Mouse (Mus musculus) midbrain, embryonic 10.5 days (tissue): ENCODE results near the gene Abca4. TPM values are rescaled to one million over a fixed set of nuclear protein-coding genes. Genes with fewer than 3 reads are reported as not detected.
A peak's percentile ranks its signal among the peaks of the same experiment; 100 is the strongest.

ENCODE experiments used
- DNase-seq: peaks from one replicate; pipeline ENCODE4 v3.0.0-alpha.2; 2017; ENCODE audit warnings: low spot score
- H3K27ac ChIP-seq: fragments of 300-500 bp; sonication (generic); replicated peaks from 2 replicates; pipeline ENCODE4 v1.5.1; 2016; ENCODE audit warnings: mild to moderate bottlenecking
- H3K27me3 ChIP-seq: fragments of 300-500 bp; sonication (generic); 2 replicates; pipeline ENCODE4 v1.6.1; 2016; ENCODE audit warnings: low read depth, mild to moderate bottlenecking; ENCODE audit not compliant: poor library complexity, severe bottlenecking
- H3K36me3 ChIP-seq: fragments of 300-500 bp; sonication (generic); 2 replicates; pipeline ENCODE4 v1.6.1; 2016; ENCODE audit warnings: mild to moderate bottlenecking, moderate library complexity
- H3K4me1 ChIP-seq: fragments of 300-500 bp; sonication (generic); 2 replicates; pipeline ENCODE4 v1.6.1; 2016
- H3K4me3 ChIP-seq: fragments of 300-500 bp; sonication (generic); 2 replicates; pipeline ENCODE4 v1.5.1; 2016; ENCODE audit warnings: mild to moderate bottlenecking, moderate library complexity
- H3K9me3 ChIP-seq: fragments of 300-500 bp; sonication (generic); replicated peaks from 2 replicates; pipeline ENCODE4 v1.6.1; 2016; ENCODE audit warnings: mild to moderate bottlenecking
- WGBS: fragments of 180-500 bp; shearing (Covaris S2); methylation state at CpG from one replicate; pipeline ENCODE4 v1.1.7; 2016; 5-methylcytosine and 5-hydroxymethylcytosine counted together
- polyA plus RNA-seq: library from polyadenylated mRNA; unstranded; fragments of >200 nt; fragmentation: Nextera tagmentation; extraction: Ambion mirVana; gene quantifications from 2 replicates; pipeline ENCODE4 v1.2.1, GENCODE M21; 2016

Gene Abca4
- polyA plus RNA-seq, 1 experiment from 2014 or later: 2.6 TPM

GRCm38 (mm10) chr3:122200017-122200416 is 155.8 kb downstream of the Abca4 start:
- 89% methylated on average over 5 of the region's 5 CpGs for WGBS
- Histone ChIP-seq H3K36me3 (no peaks in the 10 kb centered on the region), H3K4me1 (peaks cover 25% of the 10 kb centered on the region), H3K27me3 (no peaks in the 10 kb centered on the region), H3K27ac (no peak overlapping the region), H3K9me3 (no peaks in the 10 kb centered on the region), H3K4me3 (no peak overlapping the region)
- no peak for DNase-seq

GRCm38 (mm10) chr3:122200447-122200846 is 156.2 kb downstream of the Abca4 start:
- WGBS: 77% methylated on average over 5 of the region's 5 CpGs
- no peaks in the 10 kb centered on the region for H3K36me3 ChIP-seq
- no peak for DNase-seq

GRCm38 (mm10) chr3:122202307-122202732 is 158.1 kb downstream of the Abca4 start:
- Histone ChIP-seq H3K27ac (peak overlapping the region; percentile 50), H3K27me3 (no peaks in the 10 kb centered on the region), H3K36me3 (no peaks in the 10 kb centered on the region), H3K9me3 (no peaks in the 10 kb centered on the region), H3K4me1 (peaks cover 30% of the 10 kb centered on the region), H3K4me3 (0 out of 2 replicates have a peak overlapping the region, but pooled peaks have one; percentile 2)
- WGBS: 9% methylated on average over 5 of the region's 5 CpGs
- DNase-seq: peak; percentile 32

More at GRCm38 (mm10) chr3:122200447-122200846, 156.2 kb downstream of the Abca4 start:
- H3K27me3 ChIP-seq: no peaks in the 10 kb centered on the region
- H3K4me3 ChIP-seq: no peak overlapping the region
- H3K9me3 ChIP-seq: no peaks in the 10 kb centered on the region
- no peak overlapping the region for H3K27ac ChIP-seq
- peaks cover 25% of the 10 kb centered on the region for H3K4me1 ChIP-seq

DNA sequence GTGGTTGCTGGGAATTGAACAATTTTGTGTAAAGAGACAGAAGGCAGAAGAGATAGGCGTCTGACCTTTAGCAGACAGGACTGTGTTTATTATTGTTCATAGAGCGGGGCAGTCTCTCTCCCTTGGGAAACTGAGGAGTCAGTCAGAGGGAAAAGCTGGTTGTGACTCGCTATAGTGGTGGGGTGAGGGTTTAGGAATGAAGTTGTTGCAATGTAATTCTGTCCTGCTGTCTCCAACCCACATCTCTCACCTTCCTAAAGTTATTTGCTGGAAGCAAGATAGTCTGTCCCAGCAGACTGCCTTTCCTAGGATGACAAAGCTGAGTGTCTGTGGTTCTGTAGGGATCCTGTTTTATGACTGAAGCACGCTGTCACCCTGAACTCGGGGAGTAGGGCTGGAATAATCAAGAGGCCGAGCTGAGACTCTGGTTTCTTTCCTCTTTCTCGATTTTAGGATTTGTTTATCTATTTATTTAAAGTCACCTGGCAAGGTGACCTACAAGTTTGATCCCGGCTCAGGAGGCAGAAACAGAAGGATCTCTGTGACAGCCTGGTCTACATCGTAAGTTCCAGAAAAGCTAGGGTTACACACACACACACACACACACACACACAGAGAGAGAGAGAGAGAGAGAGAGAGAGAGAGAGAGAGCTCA is 159.6 kb downstream of the Abca4 start:
- 87% methylated on average over 9 of the region's 9 CpGs for WGBS
- Histone ChIP-seq H3K9me3 (no peaks in the 10 kb centered on the region), H3K27me3 (no peaks in the 10 kb centered on the region), H3K27ac (no peak overlapping the region), H3K4me1 (peaks cover 30% of the 10 kb centered on the region), H3K4me3 (no peak overlapping the region), H3K36me3 (no peaks in the 10 kb centered on the region)
- no peak for DNase-seq

- no peak overlapping the region for H3K27ac ChIP-seq
- DNase-seq: no peak
These were observed 161.5 kb downstream of the Abca4 start for GRCm38 (mm10) chr3:122205753-122206152.

GRCm38 (mm10) chr3:122206279-122207070 is 162.2 kb downstream of the Abca4 start:
- Histone ChIP-seq H3K9me3 (no peaks in the 10 kb centered on the region), H3K27ac (no peak overlapping the region), H3K36me3 (no peaks in the 10 kb centered on the region), H3K4me3 (no peak overlapping the region), H3K27me3 (no peaks in the 10 kb centered on the region), H3K4me1 (peaks cover 28% of the 10 kb centered on the region)
- 71% methylated on average over 8 of the region's 8 CpGs for WGBS
- peak; percentile 19 for DNase-seq

More at GRCm38 (mm10) chr3:122205753-122206152, 161.5 kb downstream of the Abca4 start:
- Histone ChIP-seq H3K36me3 (no peaks in the 10 kb centered on the region), H3K4me1 (peaks cover 34% of the 10 kb centered on the region), H3K4me3 (no peak overlapping the region), H3K9me3 (no peaks in the 10 kb centered on the region), H3K27me3 (no peaks in the 10 kb centered on the region)
- 91% methylated on average over 6 of the region's 6 CpGs for WGBS

- H3K36me3 ChIP-seq: no peaks in the 10 kb centered on the region
- H3K4me3 ChIP-seq: no peak overlapping the region
- H3K9me3 ChIP-seq: no peaks in the 10 kb centered on the region
- DNase-seq: no peak
- peaks cover 15% of the 10 kb centered on the region for H3K4me1 ChIP-seq
- no peaks in the 10 kb centered on the region for H3K27me3 ChIP-seq
- 90% methylated on average over 6 of the region's 6 CpGs for WGBS
- H3K27ac ChIP-seq: no peak overlapping the region
These were observed 163.5 kb downstream of the Abca4 start for GRCm38 (mm10) chr3:122207766-122208165.

GRCm38 (mm10) chr3:122208296-122209225 is 164.3 kb downstream of the Abca4 start:
- Histone ChIP-seq H3K36me3 (no peaks in the 10 kb centered on the region), H3K4me1 (peaks cover 12% of the 10 kb centered on the region; the same call in 1 of the 2 replicates), H3K4me3 (no peak overlapping the region), H3K27me3 (no peaks in the 10 kb centered on the region), H3K9me3 (no peaks in the 10 kb centered on the region), H3K27ac (no peak overlapping the region)
- DNase-seq: no peak
- WGBS: 90% methylated on average over 15 of the region's 15 CpGs

GRCm38 (mm10) chr3:122209511-122209910 is 165.3 kb downstream of the Abca4 start:
- Histone ChIP-seq H3K4me3 (no peak overlapping the region), H3K9me3 (no peaks in the 10 kb centered on the region), H3K27ac (no peak overlapping the region), H3K27me3 (no peaks in the 10 kb centered on the region), H3K36me3 (no peaks in the 10 kb centered on the region), H3K4me1 (peaks cover 9% of the 10 kb centered on the region; the same call in 1 of the 2 replicates)
- DNase-seq: no peak
- WGBS: 90% methylated on average over 11 of the region's 11 CpGs

- DNase-seq: no peak
- Histone ChIP-seq H3K4me3 (no peak overlapping the region), H3K27me3 (no peaks in the 10 kb centered on the region), H3K9me3 (no peaks in the 10 kb centered on the region), H3K27ac (no peak overlapping the region), H3K36me3 (no peaks in the 10 kb centered on the region), H3K4me1 (peaks cover 9% of the 10 kb centered on the region; the same call in 1 of the 2 replicates)
- 73% methylated on average over 5 of the region's 5 CpGs for WGBS
These were observed 166.2 kb downstream of the Abca4 start for GRCm38 (mm10) chr3:122210434-122210833.

DNA sequence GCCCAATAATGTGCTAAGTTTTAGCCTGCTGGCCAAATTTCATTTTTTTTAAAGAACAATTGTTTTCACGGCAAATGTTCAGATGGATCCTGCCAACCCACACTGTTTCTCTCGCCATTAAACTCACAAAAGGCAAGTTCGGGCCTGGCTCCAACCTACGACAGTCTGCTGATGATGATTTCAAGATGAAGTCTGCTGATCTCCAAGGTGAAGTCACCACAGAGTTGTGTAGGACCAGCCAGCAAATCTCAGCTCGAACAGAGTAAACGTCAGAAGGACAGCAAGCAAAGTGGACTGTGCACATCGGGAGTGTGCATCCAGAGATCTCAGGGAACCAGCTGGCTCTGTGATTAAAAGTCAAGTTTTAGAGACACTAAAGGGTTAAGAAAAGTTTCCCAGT is 166.6 kb downstream of the Abca4 start:
- WGBS: 94% methylated on average over 7 of the region's 7 CpGs
- DNase-seq: no peak
- Histone ChIP-seq H3K27me3 (no peaks in the 10 kb centered on the region), H3K27ac (no peak overlapping the region), H3K4me1 (peaks cover 9% of the 10 kb centered on the region; the same call in 1 of the 2 replicates), H3K9me3 (no peaks in the 10 kb centered on the region), H3K4me3 (no peak overlapping the region), H3K36me3 (no peaks in the 10 kb centered on the region)

DNA sequence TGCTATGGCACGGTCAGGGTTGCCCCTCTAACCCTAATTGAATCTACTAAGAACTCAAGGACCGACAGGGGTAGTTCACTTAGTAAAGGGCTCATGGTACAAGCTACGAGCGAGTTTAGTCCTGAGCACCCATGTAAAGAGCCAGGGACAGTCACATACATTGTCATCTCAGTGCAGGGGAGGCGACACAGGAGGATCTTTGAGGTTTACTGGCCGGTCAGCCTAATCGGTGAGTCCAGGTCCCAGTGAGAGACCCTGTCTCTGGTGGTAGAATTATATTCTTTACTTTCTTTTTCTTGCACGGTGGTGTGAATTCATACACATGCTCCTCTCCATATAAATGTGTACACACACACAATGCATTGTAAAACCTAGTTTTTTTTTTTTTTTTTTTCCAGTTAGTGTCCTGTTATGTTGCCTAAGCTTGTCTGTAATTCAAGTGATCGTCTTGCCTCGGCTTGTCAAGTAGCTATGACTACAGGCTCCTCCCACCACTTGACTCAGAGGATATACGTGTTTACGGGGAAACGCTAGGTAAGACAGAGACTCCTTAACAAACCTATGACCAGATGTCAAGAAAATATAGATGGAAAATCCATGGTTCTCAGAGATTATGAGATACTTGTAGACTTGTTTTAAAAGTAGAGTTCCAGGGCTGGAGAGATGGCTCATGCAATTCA is 167.3 kb downstream of the Abca4 start:
- Histone ChIP-seq H3K27ac (no peak overlapping the region), H3K4me3 (no peak overlapping the region), H3K4me1 (peaks cover 4% of the 10 kb centered on the region; the same call in 1 of the 2 replicates), H3K27me3 (no peaks in the 10 kb centered on the region), H3K36me3 (no peaks in the 10 kb centered on the region), H3K9me3 (no peaks in the 10 kb centered on the region)
- WGBS: 82% methylated on average over 13 of the region's 13 CpGs
- no peak for DNase-seq
